Mouse (Mus musculus): ENCODE data around the gene Tex35. TPM values are rescaled to one million over a fixed set of nuclear protein-coding genes. Genes with fewer than 3 reads are reported as not detected.

Tex35 gene
- polyA plus RNA-seq, 1 experiment from 2014 or later: not detected

DNA sequence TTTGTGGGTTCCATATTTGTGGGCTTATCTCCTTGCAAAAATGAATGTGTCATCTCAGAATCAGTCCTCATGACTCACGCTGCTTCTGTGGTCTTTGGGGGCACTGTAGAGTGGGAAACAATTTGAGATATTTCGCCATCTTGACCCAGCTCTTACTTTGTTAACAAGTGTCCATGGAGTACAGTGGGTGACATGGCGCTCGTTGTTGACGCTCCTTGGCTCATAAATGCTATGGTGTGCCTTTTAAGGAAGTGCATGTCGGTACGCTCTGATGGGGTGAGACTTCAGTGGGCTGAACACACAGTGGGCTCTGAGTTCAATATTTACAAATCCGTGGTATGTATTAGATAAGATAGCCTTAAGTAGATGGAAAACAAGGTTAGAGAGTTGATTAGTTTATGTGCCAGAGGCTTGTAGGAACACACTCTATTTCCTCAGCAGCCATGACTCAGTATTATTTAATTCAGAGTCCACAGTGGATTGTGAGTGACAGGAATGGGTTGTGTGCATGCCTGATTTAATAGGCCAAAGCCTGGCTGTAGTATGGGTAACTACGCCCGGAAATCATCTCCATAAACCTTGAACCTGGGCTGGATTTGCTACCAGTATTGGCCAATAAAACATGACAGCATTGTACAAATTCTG lies 46.6 kb downstream of the Tex35 start:
- no peaks in the 10 kb centered on the region for H3K36me3 ChIP-seq (ENCODE audit: control insufficient read depth, insufficient read depth, low read length)
- H3K9me3 ChIP-seq (ENCODE audit: control insufficient read depth, low read length): no peaks in the 10 kb centered on the region
- no peak overlapping the region for H3K27ac ChIP-seq (ENCODE audit: low read depth, low read length)
- no peak for ATAC-seq (ENCODE audit: low read depth)
- no peak overlapping the region for H3K4me3 ChIP-seq (ENCODE audit: low read depth, low read length)
- no peak overlapping the region for H3K4me2 ChIP-seq (ENCODE audit: low read depth, low read length)
- H3K9ac ChIP-seq (replicated peaks; ENCODE audit: low read depth, low read length): no peak overlapping the region
- 97% methylated on average over 10 of the region's 10 CpGs for WGBS
- no peaks in the 10 kb centered on the region for H3K27me3 ChIP-seq (ENCODE audit: control insufficient read depth, insufficient read depth, low read length)
- no peaks in the 10 kb centered on the region for H3K4me1 ChIP-seq (ENCODE audit: control insufficient read depth, insufficient read depth, low read length)

DNA sequence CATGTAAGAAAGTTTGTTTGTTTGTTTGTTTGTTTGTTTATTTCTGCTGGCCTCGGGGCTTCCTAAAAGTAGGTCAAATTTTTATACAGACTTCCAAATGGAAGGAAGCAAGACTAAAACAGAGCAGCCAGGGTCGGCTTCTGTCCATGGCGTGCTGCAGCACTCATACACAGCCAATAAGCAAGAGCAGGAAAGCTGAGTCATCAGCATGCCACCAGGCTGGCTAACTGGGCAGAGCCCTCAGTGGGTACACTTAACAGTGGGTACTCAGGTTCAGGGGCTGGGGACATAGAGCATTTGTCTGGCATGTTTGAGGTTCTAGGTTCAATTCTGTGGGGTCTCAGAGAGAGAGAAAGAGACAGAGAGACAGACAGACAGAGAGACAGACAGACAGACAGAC lies 47.3 kb downstream of the Tex35 start:
- no peak for ATAC-seq (ENCODE audit: low read depth)

DNA sequence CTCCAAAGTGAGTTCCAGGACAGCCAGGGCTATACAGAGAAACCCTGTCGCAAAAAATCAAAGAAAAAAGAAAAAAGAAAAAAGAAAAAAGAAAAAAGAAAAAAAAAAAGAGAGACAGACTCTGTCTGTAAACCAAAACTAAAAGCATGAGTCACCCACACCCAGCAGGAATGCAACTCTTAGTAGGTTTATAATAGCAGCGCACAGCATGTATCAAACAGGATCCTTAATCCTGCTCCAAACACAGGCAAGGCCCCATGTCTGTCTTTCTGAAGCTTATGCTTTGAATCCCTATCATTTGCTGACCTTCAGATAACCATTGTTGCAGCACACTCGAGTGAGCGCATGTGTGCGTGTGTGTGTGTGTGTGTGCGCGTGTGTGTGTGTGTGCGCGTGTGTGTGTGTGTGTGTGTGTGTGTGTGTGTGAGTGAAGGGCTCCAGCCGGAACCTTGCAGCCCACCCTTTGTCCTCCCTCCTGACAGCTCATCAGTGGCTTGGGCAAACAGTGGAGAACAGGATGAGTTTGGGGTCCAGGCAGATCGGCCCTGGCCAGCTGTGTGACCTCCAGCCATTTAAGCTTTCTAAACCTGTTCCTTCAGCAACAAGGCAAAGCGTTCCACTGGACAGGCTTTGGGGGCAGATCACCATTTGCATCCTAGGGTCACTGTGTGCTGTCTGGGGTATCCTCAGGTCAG lies 47.9 kb downstream of the Tex35 start:
- Histone ChIP-seq H3K27me3 (ENCODE audit: control insufficient read depth, insufficient read depth, low read length) (no peaks in the 10 kb centered on the region), H3K36me3 (ENCODE audit: control insufficient read depth, insufficient read depth, low read length) (no peaks in the 10 kb centered on the region), H3K9me3 (ENCODE audit: control insufficient read depth, low read length) (no peaks in the 10 kb centered on the region), H3K4me1 (ENCODE audit: control insufficient read depth, insufficient read depth, low read length) (peaks cover 4% of the 10 kb centered on the region; the same call in 1 of the 2 replicates), H3K9ac (replicated peaks; ENCODE audit: low read depth, low read length) (no peak overlapping the region), H3K4me2 (ENCODE audit: low read depth, low read length) (no peak overlapping the region), H3K4me3 (ENCODE audit: low read depth, low read length) (no peak overlapping the region), H3K27ac (ENCODE audit: low read depth, low read length) (no peak overlapping the region)
- WGBS: 83% methylated on average over 11 of the region's 12 CpGs
- ATAC-seq (ENCODE audit: low read depth): no peak

More for the DNA sequence above, 47.3 kb downstream of the Tex35 start:
- 85% methylated on average over 3 of the region's 3 CpGs for WGBS
- H3K4me3 ChIP-seq (ENCODE audit: low read depth, low read length): no peak overlapping the region
- no peak overlapping the region for H3K4me2 ChIP-seq (ENCODE audit: low read depth, low read length)
- H3K27me3 ChIP-seq (ENCODE audit: control insufficient read depth, insufficient read depth, low read length): no peaks in the 10 kb centered on the region
- no peaks in the 10 kb centered on the region for H3K9me3 ChIP-seq (ENCODE audit: control insufficient read depth, low read length)
- no peak overlapping the region for H3K27ac ChIP-seq (ENCODE audit: low read depth, low read length)
- no peak overlapping the region for H3K9ac ChIP-seq (replicated peaks; ENCODE audit: low read depth, low read length)
- no peaks in the 10 kb centered on the region for H3K4me1 ChIP-seq (ENCODE audit: control insufficient read depth, insufficient read depth, low read length)
- no peaks in the 10 kb centered on the region for H3K36me3 ChIP-seq (ENCODE audit: control insufficient read depth, insufficient read depth, low read length)

DNA sequence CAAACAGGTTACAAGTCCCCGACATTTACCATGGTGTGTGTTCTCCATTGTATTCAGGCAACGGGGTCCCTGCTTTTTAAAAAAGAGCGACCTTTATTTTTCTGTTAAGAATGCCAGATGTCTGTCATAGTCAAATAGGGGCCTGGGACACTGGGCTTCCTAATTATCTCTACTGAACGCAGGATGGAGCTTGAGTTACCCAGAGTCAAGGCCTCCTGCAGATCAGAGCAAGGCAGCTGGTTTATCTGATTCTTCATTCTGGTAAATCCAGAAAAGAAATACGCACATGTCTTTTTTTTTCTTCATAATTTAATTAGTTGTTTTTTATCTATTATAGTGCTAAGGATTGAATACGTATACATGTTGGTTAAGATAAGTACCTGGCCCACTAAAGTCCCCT lies 52.6 kb downstream of the Tex35 start:
- Histone ChIP-seq H3K9me3 (ENCODE audit: control insufficient read depth, low read length) (no peaks in the 10 kb centered on the region), H3K27me3 (ENCODE audit: control insufficient read depth, insufficient read depth, low read length) (no peaks in the 10 kb centered on the region), H3K4me1 (ENCODE audit: control insufficient read depth, insufficient read depth, low read length) (peaks cover 16% of the 10 kb centered on the region), H3K4me3 (ENCODE audit: low read depth, low read length) (no peak overlapping the region), H3K9ac (replicated peaks; ENCODE audit: low read depth, low read length) (no peak overlapping the region), H3K36me3 (ENCODE audit: control insufficient read depth, insufficient read depth, low read length) (no peaks in the 10 kb centered on the region), H3K27ac (ENCODE audit: low read depth, low read length) (peak overlapping the region; percentile 80), H3K4me2 (ENCODE audit: low read depth, low read length) (no peak overlapping the region)
- WGBS: 45% methylated on average over 6 of the region's 6 CpGs
- no peak for ATAC-seq (ENCODE audit: low read depth)

DNA sequence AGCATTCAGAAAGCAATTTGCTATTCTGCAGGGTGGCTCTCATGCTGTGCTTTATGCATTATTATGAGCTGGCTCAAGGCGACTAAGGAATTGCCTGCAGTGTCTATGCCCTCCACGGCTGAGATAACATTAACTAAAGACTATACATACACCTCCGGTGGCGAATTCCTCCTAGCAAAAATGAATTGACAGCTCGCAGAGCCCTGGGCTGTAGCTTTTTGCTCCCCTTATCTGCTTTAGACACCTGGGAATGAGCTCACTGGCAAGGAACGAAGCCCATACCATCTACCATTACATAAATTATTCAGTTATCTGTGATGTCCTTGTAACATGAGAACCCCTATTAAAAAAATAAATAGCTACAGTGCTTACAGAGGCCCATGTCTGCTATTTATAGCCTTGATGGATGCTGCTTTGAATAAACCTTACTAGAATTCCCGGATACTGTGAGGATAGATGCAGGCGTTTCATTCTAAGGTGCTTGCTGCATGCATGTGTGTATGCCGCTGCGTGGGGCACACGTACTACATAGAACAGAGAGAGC lies 53.1 kb downstream of the Tex35 start:
- 24% methylated on average over 11 of the region's 11 CpGs for WGBS
- H3K9ac ChIP-seq (replicated peaks; ENCODE audit: low read depth, low read length): no peak overlapping the region

DNA sequence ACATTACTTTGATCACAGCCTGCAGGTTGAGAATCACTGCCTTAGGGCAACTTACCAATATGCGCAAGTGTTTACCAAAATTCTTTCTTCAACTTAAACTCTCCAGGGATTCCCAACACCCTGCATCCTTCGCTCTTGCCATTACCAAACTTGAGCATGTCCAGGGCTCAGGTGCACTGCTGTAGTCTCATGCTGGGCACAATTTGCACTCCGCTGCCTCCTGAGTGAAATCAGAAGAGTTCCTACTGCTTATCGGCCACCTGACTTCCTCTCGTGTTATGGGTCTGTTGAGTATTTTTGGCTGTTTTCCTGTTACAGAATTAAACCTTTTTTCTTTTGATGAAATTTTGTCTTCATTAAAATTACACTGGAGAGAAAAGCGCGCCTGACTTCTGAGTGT lies 53.8 kb downstream of the Tex35 start:
- no peak overlapping the region for H3K9ac ChIP-seq (replicated peaks; ENCODE audit: low read depth, low read length)
- ATAC-seq (ENCODE audit: low read depth): no peak

More for the DNA sequence above, 53.1 kb downstream of the Tex35 start:
- H3K4me2 ChIP-seq (ENCODE audit: low read depth, low read length): no peak overlapping the region
- peak; percentile 83 for ATAC-seq (ENCODE audit: low read depth)
- peak overlapping the region; percentile 80 for H3K27ac ChIP-seq (ENCODE audit: low read depth, low read length)
- H3K4me1 ChIP-seq (ENCODE audit: control insufficient read depth, insufficient read depth, low read length): peaks cover 16% of the 10 kb centered on the region
- no peaks in the 10 kb centered on the region for H3K9me3 ChIP-seq (ENCODE audit: control insufficient read depth, low read length)
- H3K27me3 ChIP-seq (ENCODE audit: control insufficient read depth, insufficient read depth, low read length): no peaks in the 10 kb centered on the region
- no peak overlapping the region for H3K4me3 ChIP-seq (ENCODE audit: low read depth, low read length)
- H3K36me3 ChIP-seq (ENCODE audit: control insufficient read depth, insufficient read depth, low read length): no peaks in the 10 kb centered on the region

DNA sequence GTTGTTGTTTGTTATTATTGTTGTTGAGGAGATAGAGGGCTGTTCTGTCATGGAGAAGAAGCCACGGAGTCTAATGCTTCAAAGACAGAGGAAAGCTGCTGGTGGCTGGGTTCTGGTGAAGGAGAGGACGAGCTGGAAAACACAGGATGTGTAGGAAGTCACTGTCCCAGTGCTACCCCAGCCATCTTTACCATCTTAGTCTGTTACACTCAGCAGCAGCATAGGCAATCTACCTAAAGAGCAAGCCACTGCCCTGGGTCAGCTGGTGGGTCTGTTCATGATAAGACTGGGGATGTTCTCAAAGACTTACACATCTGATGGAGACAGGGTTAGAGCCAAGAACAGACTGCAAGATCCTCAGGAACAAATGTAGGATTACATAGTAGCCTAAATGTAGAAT lies 58.6 kb downstream of the Tex35 start:
- Histone ChIP-seq H3K4me2 (ENCODE audit: low read depth, low read length) (no peak overlapping the region), H3K9me3 (ENCODE audit: control insufficient read depth, low read length) (no peaks in the 10 kb centered on the region), H3K36me3 (ENCODE audit: control insufficient read depth, insufficient read depth, low read length) (no peaks in the 10 kb centered on the region), H3K4me1 (ENCODE audit: control insufficient read depth, insufficient read depth, low read length) (peaks cover 6% of the 10 kb centered on the region), H3K9ac (replicated peaks; ENCODE audit: low read depth, low read length) (no peak overlapping the region), H3K27ac (ENCODE audit: low read depth, low read length) (no peak overlapping the region), H3K27me3 (ENCODE audit: control insufficient read depth, insufficient read depth, low read length) (no peaks in the 10 kb centered on the region), H3K4me3 (ENCODE audit: low read depth, low read length) (no peak overlapping the region)
- ATAC-seq (ENCODE audit: low read depth): no peak
- WGBS: 92% methylated on average over 2 of the region's 2 CpGs

More for the DNA sequence above, 53.8 kb downstream of the Tex35 start:
- Histone ChIP-seq H3K4me1 (ENCODE audit: control insufficient read depth, insufficient read depth, low read length) (peaks cover 16% of the 10 kb centered on the region), H3K36me3 (ENCODE audit: control insufficient read depth, insufficient read depth, low read length) (no peaks in the 10 kb centered on the region), H3K9me3 (ENCODE audit: control insufficient read depth, low read length) (no peaks in the 10 kb centered on the region), H3K4me2 (ENCODE audit: low read depth, low read length) (no peak overlapping the region), H3K4me3 (ENCODE audit: low read depth, low read length) (no peak overlapping the region), H3K27ac (ENCODE audit: low read depth, low read length) (peak overlapping the region; percentile 80), H3K27me3 (ENCODE audit: control insufficient read depth, insufficient read depth, low read length) (no peaks in the 10 kb centered on the region)
- WGBS: 49% methylated on average over 7 of the region's 7 CpGs

Data from neural tube, embryonic 14.5 days (tissue).